Mouse (Mus musculus): ENCODE data around the gene Elmo1. TPM values are rescaled to one million over a fixed set of nuclear protein-coding genes. Genes with fewer than 3 reads are reported as not detected.

The Elmo1 gene
- polyA plus RNA-seq, 1 experiment = 0.01 TPM

GRCm38 (mm10) chr13:20100357-20100756, 10.0 kb downstream of the Elmo1 start:
- Histone ChIP-seq H3K4me3 (replicated peaks) (no peak overlapping the region), H3K4me1 (ENCODE audit: control insufficient read depth) (no peaks in the 10 kb centered on the region), H3K36me3 (ENCODE audit: control insufficient read depth) (no peaks in the 10 kb centered on the region), H3K9me3 (ENCODE audit: control insufficient read depth, low read length) (no peaks in the 10 kb centered on the region), H3K27me3 (ENCODE audit: control insufficient read depth) (no peaks in the 10 kb centered on the region)
- no peak for TF ChIP-seq GATA1 (IDR thresholded peaks at IDR 0.05; ENCODE audit: low read length)
- no peak for TF ChIP-seq TAL1 (IDR thresholded peaks at IDR 0.05; ENCODE audit: low read length)

- H3K27me3 ChIP-seq (ENCODE audit: control insufficient read depth) = no peaks in the 10 kb centered on the region
- TF ChIP-seq TAL1 (IDR thresholded peaks at IDR 0.05; ENCODE audit: low read length) = no peak
- TF ChIP-seq GATA1 (IDR thresholded peaks at IDR 0.05; ENCODE audit: low read length) = no peak
- H3K9me3 ChIP-seq (ENCODE audit: control insufficient read depth, low read length) = no peaks in the 10 kb centered on the region
- H3K36me3 ChIP-seq (ENCODE audit: control insufficient read depth) = no peaks in the 10 kb centered on the region
- H3K4me1 ChIP-seq (ENCODE audit: control insufficient read depth) = no peaks in the 10 kb centered on the region
- no peak overlapping the region for H3K4me3 ChIP-seq (replicated peaks)
Measured at GRCm38 (mm10) chr13:20101691-20102090, 11.3 kb downstream of the Elmo1 start.

GRCm38 (mm10) chr13:20104791-20105190, 14.4 kb downstream of the Elmo1 start:
- Histone ChIP-seq H3K4me3 (replicated peaks) (no peak overlapping the region), H3K9me3 (ENCODE audit: control insufficient read depth, low read length) (no peaks in the 10 kb centered on the region), H3K4me1 (ENCODE audit: control insufficient read depth) (no peaks in the 10 kb centered on the region), H3K27me3 (ENCODE audit: control insufficient read depth) (no peaks in the 10 kb centered on the region), H3K36me3 (ENCODE audit: control insufficient read depth) (no peaks in the 10 kb centered on the region)
- TF ChIP-seq GATA1 (IDR thresholded peaks at IDR 0.05; ENCODE audit: low read length) (no peak), TAL1 (IDR thresholded peaks at IDR 0.05; ENCODE audit: low read length) (no peak)

- Histone ChIP-seq H3K4me1 (ENCODE audit: control insufficient read depth) (no peaks in the 10 kb centered on the region), H3K36me3 (ENCODE audit: control insufficient read depth) (no peaks in the 10 kb centered on the region), H3K9me3 (ENCODE audit: control insufficient read depth, low read length) (no peaks in the 10 kb centered on the region), H3K4me3 (replicated peaks) (no peak overlapping the region), H3K27me3 (ENCODE audit: control insufficient read depth) (no peaks in the 10 kb centered on the region)
- TF ChIP-seq GATA1 (IDR thresholded peaks at IDR 0.05; ENCODE audit: low read length) = no peak
- no peak for TF ChIP-seq TAL1 (IDR thresholded peaks at IDR 0.05; ENCODE audit: low read length)
Measured at GRCm38 (mm10) chr13:20105996-20106395, 15.6 kb downstream of the Elmo1 start.

GRCm38 (mm10) chr13:20107953-20108498, 17.6 kb downstream of the Elmo1 start:
- no peaks in the 10 kb centered on the region for H3K36me3 ChIP-seq (ENCODE audit: control insufficient read depth)
- H3K4me3 ChIP-seq (replicated peaks) = no peak overlapping the region
- no peaks in the 10 kb centered on the region for H3K27me3 ChIP-seq (ENCODE audit: control insufficient read depth)
- H3K4me1 ChIP-seq (ENCODE audit: control insufficient read depth) = no peaks in the 10 kb centered on the region
- TF ChIP-seq GATA1 (IDR thresholded peaks at IDR 0.05; ENCODE audit: low read length) = no peak
- no peak for TF ChIP-seq TAL1 (IDR thresholded peaks at IDR 0.05; ENCODE audit: low read length)
- H3K9me3 ChIP-seq (ENCODE audit: control insufficient read depth, low read length) = no peaks in the 10 kb centered on the region

- H3K9me3 ChIP-seq (ENCODE audit: control insufficient read depth, low read length) = no peaks in the 10 kb centered on the region
- H3K36me3 ChIP-seq (ENCODE audit: control insufficient read depth) = no peaks in the 10 kb centered on the region
- H3K4me1 ChIP-seq (ENCODE audit: control insufficient read depth) = no peaks in the 10 kb centered on the region
- no peaks in the 10 kb centered on the region for H3K27me3 ChIP-seq (ENCODE audit: control insufficient read depth)
- no peak overlapping the region for H3K4me3 ChIP-seq (replicated peaks)
- no peak for TF ChIP-seq TAL1 (IDR thresholded peaks at IDR 0.05; ENCODE audit: low read length)
- no peak for TF ChIP-seq GATA1 (IDR thresholded peaks at IDR 0.05; ENCODE audit: low read length)
Measured at GRCm38 (mm10) chr13:20108956-20109355, 18.6 kb downstream of the Elmo1 start.

- H3K9me3 ChIP-seq (ENCODE audit: control insufficient read depth, low read length) = no peaks in the 10 kb centered on the region
- no peaks in the 10 kb centered on the region for H3K4me1 ChIP-seq (ENCODE audit: control insufficient read depth)
- H3K36me3 ChIP-seq (ENCODE audit: control insufficient read depth) = no peaks in the 10 kb centered on the region
- TF ChIP-seq TAL1 (IDR thresholded peaks at IDR 0.05; ENCODE audit: low read length) = no peak
- H3K27me3 ChIP-seq (ENCODE audit: control insufficient read depth) = 0 out of 2 replicates have a peak, but pooled peaks cover 2% of the 10 kb centered on the region
- H3K4me3 ChIP-seq (replicated peaks) = no peak overlapping the region
Measured at GRCm38 (mm10) chr13:20109446-20109845, 19.1 kb downstream of the Elmo1 start.

- TF ChIP-seq GATA1 (IDR thresholded peaks at IDR 0.05; ENCODE audit: low read length) (no peak), TAL1 (IDR thresholded peaks at IDR 0.05; ENCODE audit: low read length) (no peak)
- no peaks in the 10 kb centered on the region for H3K36me3 ChIP-seq (ENCODE audit: control insufficient read depth)
- H3K4me1 ChIP-seq (ENCODE audit: control insufficient read depth) = no peaks in the 10 kb centered on the region
- H3K9me3 ChIP-seq (ENCODE audit: control insufficient read depth, low read length) = no peaks in the 10 kb centered on the region
- 0 out of 2 replicates have a peak, but pooled peaks cover 2% of the 10 kb centered on the region for H3K27me3 ChIP-seq (ENCODE audit: control insufficient read depth)
- H3K4me3 ChIP-seq (replicated peaks) = no peak overlapping the region
Measured at GRCm38 (mm10) chr13:20109987-20110680, 19.7 kb downstream of the Elmo1 start.

GRCm38 (mm10) chr13:20111256-20111800, 20.9 kb downstream of the Elmo1 start:
- 0 out of 2 replicates have a peak, but pooled peaks cover 2% of the 10 kb centered on the region for H3K27me3 ChIP-seq (ENCODE audit: control insufficient read depth)
- H3K4me3 ChIP-seq (replicated peaks) = no peak overlapping the region
- no peaks in the 10 kb centered on the region for H3K36me3 ChIP-seq (ENCODE audit: control insufficient read depth)
- no peaks in the 10 kb centered on the region for H3K4me1 ChIP-seq (ENCODE audit: control insufficient read depth)
- TF ChIP-seq TAL1 (IDR thresholded peaks at IDR 0.05; ENCODE audit: low read length) = no peak
- no peak for TF ChIP-seq GATA1 (IDR thresholded peaks at IDR 0.05; ENCODE audit: low read length)
- H3K9me3 ChIP-seq (ENCODE audit: control insufficient read depth, low read length) = no peaks in the 10 kb centered on the region
